Mouse (Mus musculus) intestine, postnatal 0 days (tissue): ENCODE results near the gene Acot11. TPM values are rescaled to one million over a fixed set of nuclear protein-coding genes. Genes with fewer than 3 reads are reported as not detected.
A peak's percentile ranks its signal among the peaks of the same experiment; 100 is the strongest.

Experiments used
- ATAC-seq: fragments of 200-750 bp; cut with Nextera tagmentation; 2 replicates; pipeline ENCODE4 v1.8.0; 2017; ENCODE audit warnings: mild to moderate bottlenecking, moderate TSS enrichment, moderate library complexity
- H3K27ac ChIP-seq: fragments of 300-500 bp; sonication (generic); 2 replicates; pipeline ENCODE4 v1.5.1; 2014; ENCODE audit warnings: mild to moderate bottlenecking, low read depth, low read length, moderate library complexity
- H3K27me3 ChIP-seq: fragments of 300-500 bp; sonication (generic); replicated peaks from 2 replicates; pipeline ENCODE4 v1.6.1; 2014; ENCODE audit warnings: low read length, mixed read lengths; ENCODE audit not compliant: control insufficient read depth, insufficient read depth
- H3K36me3 ChIP-seq: fragments of 300-500 bp; sonication (generic); 2 replicates; pipeline ENCODE4 v1.6.1; 2014; ENCODE audit warnings: mild to moderate bottlenecking, moderate library complexity; ENCODE audit not compliant: control insufficient read depth, insufficient read depth
- H3K4me1 ChIP-seq: fragments of 300-500 bp; sonication (generic); replicated peaks from 2 replicates; pipeline ENCODE4 v1.6.1; 2014; ENCODE audit warnings: antibody characterized with exemption, low read length, mixed read lengths; ENCODE audit not compliant: control insufficient read depth, insufficient read depth
- H3K4me2 ChIP-seq: fragments of 300-500 bp; sonication (generic); replicated peaks from 2 replicates; pipeline ENCODE4 v1.6.1; 2014; ENCODE audit warnings: low read depth, mild to moderate bottlenecking, moderate library complexity
- H3K4me3 ChIP-seq: fragments of 300-500 bp; sonication (generic); 2 replicates; pipeline ENCODE4 v1.5.1; 2014; ENCODE audit warnings: low read depth, low read length
- H3K9ac ChIP-seq: fragments of 300-500 bp; sonication (generic); 2 replicates; pipeline ENCODE4 v1.6.1; 2014; ENCODE audit warnings: mild to moderate bottlenecking, low read depth, low read length
- H3K9me3 ChIP-seq: fragments of 300-500 bp; sonication (generic); 2 replicates; pipeline ENCODE4 v1.6.1; 2016; ENCODE audit warnings: mixed run types; ENCODE audit not compliant: control insufficient read depth
- CTCF ChIP-seq: sonication (generic); IDR thresholded peaks from 2 replicates; pipeline ENCODE4 v1.5.1; 2016; ENCODE audit warnings: low read depth, mild to moderate bottlenecking, control low read depth, antibody characterized with exemption, moderate library complexity
- WGBS: fragments of 180-500 bp; shearing (Covaris S2); extraction: QIAGEN DNeasy Blood & Tissue Kit; methylation state at CpG from one replicate; pipeline ENCODE4 v1.1.7; 2014; 5-methylcytosine and 5-hydroxymethylcytosine counted together
- polyA plus RNA-seq: library from polyadenylated mRNA; unstranded; fragments of >200 nt; fragmentation: Nextera tagmentation; extraction: Ambion mirVana; gene quantifications from 2 replicates; pipeline ENCODE4 v1.2.1, GENCODE M21; 2015

Acot11 gene
- polyA plus RNA-seq, 1 experiment from 2014 or later = 7.8 TPM

GRCm38 (mm10) chr4:106704416-106704815, 100.4 kb downstream of the Acot11 start:
- peaks cover 2% of the 10 kb centered on the region; the same call in 1 of the 2 replicates for H3K4me1 ChIP-seq
- no peaks in the 10 kb centered on the region for H3K36me3 ChIP-seq
- no peak overlapping the region for H3K9ac ChIP-seq
- no peaks in the 10 kb centered on the region for H3K27me3 ChIP-seq
- no peaks in the 10 kb centered on the region for H3K9me3 ChIP-seq
- TF ChIP-seq CTCF = no peak
- no peak overlapping the region for H3K4me2 ChIP-seq
- no peak for ATAC-seq
- no peak overlapping the region for H3K27ac ChIP-seq
- 58% methylated on average over 11 of the region's 11 CpGs for WGBS
- H3K4me3 ChIP-seq = no peak overlapping the region

GRCm38 (mm10) chr4:106703956-106704355, 100.8 kb downstream of the Acot11 start:
- no peak for TF ChIP-seq CTCF
- ATAC-seq = no peak
- WGBS = 74% methylated on average over 10 of the region's 10 CpGs
- no peaks in the 10 kb centered on the region for H3K9me3 ChIP-seq
- no peak overlapping the region for H3K27ac ChIP-seq
- no peak overlapping the region for H3K4me2 ChIP-seq
- H3K36me3 ChIP-seq = no peaks in the 10 kb centered on the region
- no peak overlapping the region for H3K9ac ChIP-seq
- no peak overlapping the region for H3K4me3 ChIP-seq
- peaks cover 2% of the 10 kb centered on the region; the same call in 1 of the 2 replicates for H3K4me1 ChIP-seq
- no peaks in the 10 kb centered on the region for H3K27me3 ChIP-seq

GRCm38 (mm10) chr4:106700798-106701197, 104.0 kb downstream of the Acot11 start:
- no peaks in the 10 kb centered on the region; the same call in 1 of the 2 replicates for H3K4me1 ChIP-seq
- H3K4me3 ChIP-seq = no peak overlapping the region
- H3K4me2 ChIP-seq = no peak overlapping the region
- no peaks in the 10 kb centered on the region for H3K27me3 ChIP-seq
- H3K9me3 ChIP-seq = no peaks in the 10 kb centered on the region
- peak; percentile 56 for ATAC-seq
- H3K27ac ChIP-seq = no peak overlapping the region
- H3K9ac ChIP-seq = no peak overlapping the region
- WGBS = 14% methylated on average over 4 of the region's 4 CpGs
- no peak for TF ChIP-seq CTCF
- no peaks in the 10 kb centered on the region for H3K36me3 ChIP-seq

GRCm38 (mm10) chr4:106699989-106700388, 104.8 kb downstream of the Acot11 start:
- Histone ChIP-seq H3K36me3 (no peaks in the 10 kb centered on the region), H3K4me1 (no peaks in the 10 kb centered on the region), H3K9ac (no peak overlapping the region), H3K4me2 (no peak overlapping the region), H3K4me3 (no peak overlapping the region), H3K27ac (no peak overlapping the region), H3K9me3 (no peaks in the 10 kb centered on the region), H3K27me3 (no peaks in the 10 kb centered on the region)
- peak; percentile 46 for ATAC-seq
- WGBS = 15% methylated on average over 9 of the region's 9 CpGs
- TF ChIP-seq CTCF = peak; percentile 79

Other genes starting within 250 kb of the Acot11 start
- gene Dhcr24, start 244.0 kb downstream of the Acot11 start, polyA plus RNA-seq = 6.5 and 7.9 TPM in 2 replicates
- not detected in 2 replicates for gene Lexm, start 187.8 kb downstream of the Acot11 start, polyA plus RNA-seq
- gene Ttc22, start 182.6 kb downstream of the Acot11 start, polyA plus RNA-seq = 61.9 and 66.4 TPM in 2 replicates
- gene Pars2, start 153.9 kb downstream of the Acot11 start, polyA plus RNA-seq = 6.7 TPM in 2 replicates
- 29.7 and 35.0 TPM in 2 replicates for gene Ttc4, start 126.1 kb downstream of the Acot11 start, polyA plus RNA-seq
- gene Mroh7, start 74.1 kb downstream of the Acot11 start, polyA plus RNA-seq = 0.33 TPM in 2 replicates
- gene Fam151a, start 71.1 kb downstream of the Acot11 start, polyA plus RNA-seq = 0.25 and 0.31 TPM in 2 replicates
- gene Ssbp3, start 105.7 kb upstream of the Acot11 start, polyA plus RNA-seq = 42.8 and 45.2 TPM in 2 replicates